Mouse (Mus musculus) kidney, embryonic 15.5 days (tissue): ENCODE results near the gene Olfr1360. TPM values are rescaled to one million over a fixed set of nuclear protein-coding genes. Genes with fewer than 3 reads are reported as not detected.
"Not testable (repeated sequence)": the region's sequence is repeated elsewhere in the genome, so short reads cannot be mapped to it uniquely, and the experiment has no call there.

Experiments used
- ATAC-seq: fragments of 200-750 bp; cut with Nextera tagmentation; replicated peaks from 2 replicates; pipeline ENCODE4 v1.8.0; 2017; ENCODE audit warnings: moderate TSS enrichment; ENCODE audit not compliant: low FRiP score
- H3K27ac ChIP-seq: fragments of 300-500 bp; sonication (generic); 2 replicates; pipeline ENCODE4 v1.5.1; 2015; ENCODE audit warnings: mild to moderate bottlenecking, inconsistent platforms
- H3K27me3 ChIP-seq: fragments of 300-500 bp; sonication (generic); 2 replicates; pipeline ENCODE4 v1.6.1; 2015; ENCODE audit warnings: inconsistent platforms
- H3K36me3 ChIP-seq: fragments of 300-500 bp; sonication (generic); 2 replicates; pipeline ENCODE4 v1.6.1; 2015; ENCODE audit warnings: inconsistent platforms
- H3K4me1 ChIP-seq: fragments of 300-500 bp; sonication (generic); 2 replicates; pipeline ENCODE4 v1.6.1; 2015; ENCODE audit warnings: inconsistent platforms
- H3K4me2 ChIP-seq: fragments of 300-500 bp; sonication (generic); 2 replicates; pipeline ENCODE4 v1.6.1; 2015; ENCODE audit warnings: moderate library complexity, mild to moderate bottlenecking, inconsistent platforms
- H3K4me3 ChIP-seq: fragments of 300-500 bp; sonication (generic); replicated peaks from 2 replicates; pipeline ENCODE4 v1.5.1; 2015; ENCODE audit warnings: mild to moderate bottlenecking, inconsistent platforms
- H3K9ac ChIP-seq: fragments of 300-500 bp; sonication (generic); 2 replicates; pipeline ENCODE4 v1.6.1; 2015; ENCODE audit warnings: mild to moderate bottlenecking, inconsistent platforms
- H3K9me3 ChIP-seq: fragments of 300-500 bp; sonication (generic); replicated peaks from 2 replicates; pipeline ENCODE4 v1.6.1; 2016; ENCODE audit warnings: inconsistent platforms
- WGBS: fragments of 180-500 bp; shearing (Covaris S2); methylation state at CpG from one replicate; pipeline ENCODE4 v1.1.7; 2015; ENCODE audit warnings: mixed read lengths; 5-methylcytosine and 5-hydroxymethylcytosine counted together
- polyA plus RNA-seq: library from polyadenylated mRNA; unstranded; fragments of >200 nt; fragmentation: Nextera tagmentation; extraction: Ambion mirVana; gene quantifications from 2 replicates; pipeline ENCODE4 v1.2.1, GENCODE M21; 2015

The Olfr1360 gene
- polyA plus RNA-seq, result not detected in 2 replicates

DNA sequence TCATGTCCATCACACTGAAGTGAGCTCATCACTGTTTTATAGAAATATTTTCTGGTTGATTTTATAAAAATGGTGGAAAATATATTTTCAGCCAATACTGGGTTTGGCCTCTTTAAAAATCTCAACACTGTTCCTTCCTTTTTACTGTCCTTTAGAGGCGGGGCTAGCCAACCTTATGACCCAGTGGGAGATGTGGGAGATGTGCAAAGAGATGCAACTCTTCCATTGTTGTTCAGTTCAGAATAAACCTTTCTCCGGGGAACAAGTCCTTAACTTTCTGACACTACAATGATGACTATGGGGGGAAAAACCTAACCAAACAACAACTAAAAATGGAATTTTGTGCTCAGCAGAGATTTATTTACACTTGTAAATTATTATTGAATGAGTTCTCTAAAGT lies at the start of gene Olfr1360:
TSS of gene Olfr1360 (minus strand) at position 101 of the 400 bp plus-strand sequence.
- Histone ChIP-seq H3K36me3 (no peaks in the 10 kb centered on the region), H3K4me1 (no peaks in the 10 kb centered on the region), H3K4me3 (no peak within 1 kb of the TSS), H3K27ac (no peak within 1 kb of the TSS), H3K9me3 (no peaks in the 10 kb centered on the region), H3K4me2 (no peak within 1 kb of the TSS), H3K27me3 (no peaks in the 10 kb centered on the region), H3K9ac (no peak within 1 kb of the TSS)
- no peak for ATAC-seq
- 84% methylated on average over 2 of the region's 2 CpGs for WGBS

DNA sequence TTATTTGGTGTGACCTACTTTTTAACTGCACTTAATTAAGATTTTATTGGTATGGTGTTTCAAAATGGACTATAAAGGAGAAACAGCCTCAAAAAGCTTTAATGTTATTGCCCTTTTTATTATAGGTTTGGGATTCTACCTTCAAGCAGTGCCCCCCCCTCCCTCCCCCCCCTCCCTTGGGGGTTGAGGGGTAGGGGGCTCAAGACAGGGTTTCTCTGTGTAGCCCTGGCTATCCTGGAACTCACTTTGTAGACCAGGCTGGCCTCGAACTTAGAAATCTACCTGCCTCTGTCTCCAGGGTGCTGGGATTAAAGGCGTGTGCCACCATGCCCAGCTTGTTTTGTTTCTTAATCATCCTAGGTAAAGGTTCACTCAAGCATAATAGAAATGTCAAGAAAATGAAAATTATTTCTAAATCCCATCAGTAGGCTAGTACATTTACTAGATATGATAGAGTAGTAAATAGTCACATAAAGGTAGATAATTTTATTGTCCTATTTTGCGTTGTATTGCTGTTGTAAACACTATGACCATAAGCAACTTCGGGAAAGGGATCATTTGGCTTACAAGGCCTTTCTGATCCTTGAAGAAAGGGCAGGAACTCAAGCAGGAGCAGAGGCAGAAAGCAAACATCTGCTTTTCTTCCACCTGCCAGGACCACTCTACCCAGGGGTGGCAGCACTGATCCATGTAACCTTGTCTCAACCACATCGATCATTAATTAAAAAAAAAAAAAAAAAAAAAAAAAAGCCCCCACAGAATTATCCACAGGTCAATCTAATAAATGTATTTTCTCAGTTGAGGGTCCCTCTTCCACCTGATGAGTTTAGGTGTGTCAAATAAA lies 46.0 kb upstream of the Olfr1360 start:
- Histone ChIP-seq H3K36me3 (no peaks in the 10 kb centered on the region), H3K4me2 (peak overlapping the region; percentile 61), H3K9ac (no peak overlapping the region; the same call in 1 of the 2 replicates), H3K27me3 (no peaks in the 10 kb centered on the region), H3K9me3 (no peaks in the 10 kb centered on the region), H3K4me1 (peaks cover 31% of the 10 kb centered on the region), H3K4me3 (no peak overlapping the region; the same call in 1 of the 2 replicates), H3K27ac (peak overlapping the region; percentile 94)
- ATAC-seq, result no peak
- WGBS, result 31% methylated on average over 5 of the region's 5 CpGs

DNA sequence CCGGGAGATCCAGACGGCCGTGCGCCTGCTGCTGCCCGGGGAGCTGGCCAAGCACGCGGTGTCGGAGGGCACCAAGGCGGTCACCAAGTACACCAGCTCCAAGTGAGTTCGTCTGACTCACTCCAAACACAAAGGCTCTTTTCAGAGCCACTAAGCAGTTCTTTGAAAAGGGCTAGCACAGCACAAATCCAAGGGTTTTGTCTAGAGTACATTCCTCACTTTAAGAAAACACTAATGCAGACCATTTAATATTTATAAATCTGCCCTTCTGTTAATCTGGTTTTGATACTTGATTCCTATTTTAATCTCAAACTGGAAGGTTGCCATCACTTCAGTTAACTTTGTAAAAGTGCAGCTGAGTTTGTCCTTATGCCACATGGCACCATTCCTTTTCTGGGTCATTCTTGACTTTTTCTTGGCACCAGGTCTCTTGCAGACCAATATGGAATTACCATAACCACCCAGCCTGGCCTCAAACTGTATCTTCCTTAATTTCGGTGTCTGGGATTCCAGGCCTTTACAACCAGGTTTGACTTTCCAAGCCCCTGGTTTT lies 45.2 kb upstream of the Olfr1360 start:
- peak overlapping the region; percentile 61 for H3K4me2 ChIP-seq
- H3K27ac ChIP-seq, result peak overlapping the region; percentile 94
- peak overlapping the region; percentile 45 for H3K4me3 ChIP-seq
- peak overlapping the region; percentile 43 for H3K9ac ChIP-seq
- no peaks in the 10 kb centered on the region for H3K27me3 ChIP-seq
- H3K9me3 ChIP-seq, result no peaks in the 10 kb centered on the region
- ATAC-seq, result no peak; the same call in 1 of the 2 replicates
- peaks cover 32% of the 10 kb centered on the region for H3K4me1 ChIP-seq
- WGBS, result 2% methylated on average over 11 of the region's 11 CpGs
- no peaks in the 10 kb centered on the region for H3K36me3 ChIP-seq

DNA sequence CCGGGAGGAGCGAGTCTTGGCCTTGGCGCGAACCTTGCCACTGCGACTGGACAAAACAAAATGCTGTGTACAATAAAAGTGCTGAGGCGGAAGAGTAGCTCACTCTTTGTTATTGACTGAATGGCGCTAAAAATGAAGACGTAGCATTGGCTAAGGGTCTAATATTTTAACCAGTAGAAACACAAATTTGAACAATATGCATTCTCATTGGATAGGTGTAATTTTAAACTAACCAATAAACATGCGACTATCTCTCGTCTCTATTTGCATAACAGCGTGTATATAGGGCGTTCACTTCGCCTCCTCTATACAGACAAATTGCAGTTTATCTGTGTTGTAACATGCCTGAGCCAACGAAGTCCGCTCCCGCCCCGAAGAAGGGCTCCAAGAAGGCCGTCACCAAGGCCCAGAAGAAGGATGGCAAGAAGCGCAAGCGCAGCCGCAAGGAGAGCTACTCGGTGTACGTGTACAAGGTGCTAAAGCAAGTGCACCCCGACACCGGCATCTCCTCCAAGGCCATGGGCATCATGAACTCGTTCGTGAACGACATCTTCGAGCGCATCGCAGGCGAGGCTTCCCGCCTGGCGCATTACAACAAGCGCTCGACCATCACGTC lies 44.7 kb upstream of the Olfr1360 start, which contains the start of gene Hist1h2bm:
TSS of gene Hist1h2bm (plus strand) at position 288 of the 616 bp plus-strand sequence.
- H3K36me3 ChIP-seq, H3K9me3 ChIP-seq, H3K27me3 ChIP-seq: not testable (repeated sequence)
- peaks cover 34% of the 10 kb centered on the region for H3K4me1 ChIP-seq
- H3K4me3 ChIP-seq, result peak within 1 kb of the TSS; percentile 45
- peak within 1 kb of the TSS; percentile 94 for H3K27ac ChIP-seq
- peak; percentile 97 for ATAC-seq
- H3K4me2 ChIP-seq, result peak within 1 kb of the TSS; percentile 61
- peak within 1 kb of the TSS; percentile 54 for H3K9ac ChIP-seq
- WGBS, result under 1% methylated on average over 37 of the region's 37 CpGs

DNA sequence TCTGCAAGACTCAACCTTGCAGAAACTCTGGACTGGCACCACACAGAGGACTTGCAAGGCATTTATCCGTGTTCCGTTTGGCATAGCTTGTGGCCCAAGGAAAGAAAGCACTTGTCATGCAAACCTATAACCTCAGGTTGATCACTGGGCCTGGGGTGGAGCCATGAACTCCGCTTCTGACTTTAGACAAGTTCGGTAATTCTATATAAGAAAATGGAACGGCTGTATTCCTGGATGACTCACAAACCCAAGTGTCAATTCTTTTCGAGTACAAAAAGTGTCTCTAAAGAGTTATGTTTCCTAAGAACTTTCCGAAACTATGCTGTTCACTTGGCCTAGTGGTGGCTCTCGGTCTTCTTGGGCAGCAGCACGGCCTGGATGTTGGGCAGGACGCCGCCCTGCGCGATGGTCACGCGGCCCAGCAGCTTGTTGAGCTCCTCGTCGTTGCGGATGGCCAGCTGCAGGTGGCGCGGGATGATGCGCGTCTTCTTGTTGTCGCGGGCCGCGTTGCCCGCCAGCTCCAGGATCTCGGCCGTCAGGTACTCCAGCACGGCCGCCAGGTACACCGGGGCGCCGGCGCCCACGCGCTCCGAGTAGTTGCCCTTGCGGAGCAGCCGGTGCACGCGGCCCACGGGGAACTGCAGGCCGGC lies 44.0 kb upstream of the Olfr1360 start:
- Histone ChIP-seq H3K4me3 (peak overlapping the region; percentile 45), H3K27ac (peak overlapping the region; percentile 94), H3K4me2 (peak overlapping the region; percentile 61), H3K4me1 (peaks cover 36% of the 10 kb centered on the region), H3K9ac (peak overlapping the region; percentile 54)
- H3K36me3 ChIP-seq, H3K27me3 ChIP-seq, H3K9me3 ChIP-seq: not testable (repeated sequence)
- peak; percentile 19 for ATAC-seq
- under 1% methylated on average over 22 of the region's 44 CpGs for WGBS

DNA sequence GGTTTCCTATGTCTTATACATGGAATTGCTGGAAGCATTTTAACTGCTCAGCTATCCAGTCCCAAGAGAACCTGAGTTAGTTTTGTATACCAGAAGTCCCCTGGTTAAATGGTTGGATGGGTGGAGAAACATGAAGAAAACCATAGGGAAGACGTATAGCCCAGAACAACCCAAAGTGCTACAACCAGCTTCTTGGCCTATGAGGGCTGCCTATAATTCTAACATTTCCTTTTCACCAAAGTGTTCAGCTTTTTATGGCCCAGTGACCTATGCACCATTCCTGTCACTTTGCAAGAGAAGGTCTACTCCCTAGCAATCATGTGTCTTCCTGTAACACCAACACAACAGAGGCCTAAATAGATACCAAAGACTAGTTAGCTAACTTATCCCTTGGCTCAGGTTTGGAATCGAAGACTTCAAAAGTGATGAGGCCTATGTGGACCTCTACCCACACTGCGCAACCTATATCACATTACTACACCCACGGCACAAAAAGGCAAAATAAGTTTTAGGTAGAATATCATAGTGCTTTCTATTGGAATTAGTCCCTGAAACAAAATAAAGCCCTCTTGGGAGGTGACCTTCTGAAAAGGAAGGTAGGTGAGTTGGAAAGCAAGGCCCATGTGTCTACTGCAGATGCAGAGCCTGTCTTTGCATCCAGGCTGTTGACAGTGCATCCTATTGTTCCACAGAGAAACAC lies 41.3 kb upstream of the Olfr1360 start:
- 49% methylated on average over 4 of the region's 4 CpGs for whole genome bisulfite sequencing
- no peak for ATAC-seq
- H3K27ac ChIP-seq, result peak overlapping the region; percentile 92

DNA sequence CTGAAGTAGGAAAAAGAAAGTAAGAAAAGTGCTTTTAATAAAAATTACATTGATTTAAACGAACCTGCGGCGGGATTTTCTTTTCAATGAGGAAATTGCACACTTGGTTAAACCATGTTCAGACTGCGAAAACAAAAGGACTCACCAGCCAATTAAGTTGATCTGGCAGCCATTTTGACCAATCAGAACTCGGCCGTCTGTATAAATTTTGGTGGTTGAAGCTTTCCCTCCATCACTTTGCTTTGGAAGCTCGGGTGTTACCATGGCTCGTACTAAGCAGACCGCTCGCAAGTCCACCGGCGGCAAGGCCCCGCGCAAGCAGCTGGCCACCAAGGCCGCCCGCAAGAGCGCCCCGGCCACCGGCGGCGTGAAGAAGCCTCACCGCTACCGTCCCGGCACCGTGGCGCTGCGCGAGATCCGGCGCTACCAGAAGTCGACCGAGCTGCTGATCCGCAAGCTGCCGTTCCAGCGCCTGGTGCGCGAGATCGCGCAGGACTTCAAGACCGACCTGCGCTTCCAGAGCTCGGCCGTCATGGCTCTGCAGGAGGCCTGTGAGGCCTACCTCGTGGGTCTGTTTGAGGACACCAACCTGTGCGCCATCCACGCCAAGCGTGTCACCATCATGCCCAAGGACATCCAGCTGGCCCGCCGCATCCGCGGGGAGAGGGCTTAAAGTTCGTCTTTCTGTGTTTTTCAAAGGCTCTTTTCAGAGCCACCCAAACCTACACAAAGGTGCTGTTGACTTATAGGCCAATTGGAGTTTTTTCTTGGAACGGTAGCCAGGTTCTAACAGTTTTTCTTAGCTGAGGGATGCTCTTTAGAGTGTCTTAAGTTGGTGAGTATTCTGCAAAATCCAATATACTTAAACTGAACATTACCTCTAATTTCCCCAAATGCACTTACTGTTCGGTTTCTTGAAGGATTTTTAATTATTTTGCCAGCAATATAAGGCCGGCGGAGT lies 40.5 kb upstream of the Olfr1360 start, which contains the start of gene Hist1h3h:
TSS of gene Hist1h3h (plus strand) at position 263 of the 961 bp plus-strand sequence.
- Histone ChIP-seq H3K4me2 (peak within 1 kb of the TSS; percentile 79), H3K27ac (peak within 1 kb of the TSS; percentile 98), H3K4me1 (peaks cover 42% of the 10 kb centered on the region), H3K9ac (peak within 1 kb of the TSS; percentile 65), H3K4me3 (peak within 1 kb of the TSS; percentile 51)
- ATAC-seq, result peak; percentile 41
- WGBS, result 1% methylated on average over 24 of the region's 56 CpGs
- not testable (repeated sequence) for H3K36me3 ChIP-seq, H3K27me3 ChIP-seq, H3K9me3 ChIP-seq

More for the DNA sequence above, 41.3 kb upstream of the Olfr1360 start:
- peak overlapping the region; percentile 79 for H3K4me2 ChIP-seq
- H3K9ac ChIP-seq, result peak overlapping the region; percentile 62
- H3K27me3 ChIP-seq, result no peaks in the 10 kb centered on the region
- H3K4me1 ChIP-seq, result peaks cover 46% of the 10 kb centered on the region
- no peaks in the 10 kb centered on the region for H3K36me3 ChIP-seq
- peak overlapping the region; percentile 51 for H3K4me3 ChIP-seq
- no peaks in the 10 kb centered on the region for H3K9me3 ChIP-seq

DNA sequence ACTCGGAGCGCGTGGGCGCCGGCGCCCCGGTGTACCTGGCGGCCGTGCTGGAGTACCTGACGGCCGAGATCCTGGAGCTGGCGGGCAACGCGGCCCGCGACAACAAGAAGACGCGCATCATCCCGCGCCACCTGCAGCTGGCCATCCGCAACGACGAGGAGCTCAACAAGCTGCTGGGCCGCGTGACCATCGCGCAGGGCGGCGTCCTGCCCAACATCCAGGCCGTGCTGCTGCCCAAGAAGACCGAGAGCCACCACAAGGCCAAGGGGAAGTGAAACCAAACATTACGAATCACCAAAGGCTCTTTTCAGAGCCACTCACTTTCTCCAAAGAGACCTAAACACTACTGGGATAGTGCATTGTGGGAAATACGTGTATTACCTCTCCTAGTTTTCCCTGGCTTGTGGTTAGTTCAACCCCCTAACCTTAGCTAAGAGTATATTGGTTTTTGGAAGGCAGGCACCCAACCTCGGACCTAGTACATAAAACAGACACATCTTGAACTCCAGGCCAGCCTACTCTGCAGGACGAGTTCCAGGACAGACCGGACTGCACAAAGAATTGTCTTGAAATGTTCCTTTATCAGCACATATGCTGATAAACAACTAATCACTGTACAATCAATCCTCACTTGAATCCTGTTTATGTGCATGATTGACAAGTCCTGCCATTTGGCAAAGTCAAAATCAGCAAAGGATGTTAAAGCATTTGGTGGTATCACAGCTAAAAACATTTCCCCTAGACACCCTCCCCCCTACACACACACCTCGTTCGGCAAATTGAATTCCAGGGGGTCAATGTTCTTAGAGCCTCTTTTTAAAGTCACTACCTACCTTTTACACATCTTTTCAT lies 39.6 kb upstream of the Olfr1360 start:
- Histone ChIP-seq H3K27ac (peak overlapping the region; percentile 98), H3K9ac (peak overlapping the region; percentile 65), H3K4me1 (peaks cover 37% of the 10 kb centered on the region), H3K4me3 (peak overlapping the region; percentile 49), H3K4me2 (peak overlapping the region; percentile 79)
- ATAC-seq, result 0 out of 2 replicates have a peak, but pooled peaks have one; percentile 0
- not testable (repeated sequence) for H3K9me3 ChIP-seq, H3K27me3 ChIP-seq, H3K36me3 ChIP-seq
- 0% methylated on average over 15 of the region's 38 CpGs for WGBS

DNA sequence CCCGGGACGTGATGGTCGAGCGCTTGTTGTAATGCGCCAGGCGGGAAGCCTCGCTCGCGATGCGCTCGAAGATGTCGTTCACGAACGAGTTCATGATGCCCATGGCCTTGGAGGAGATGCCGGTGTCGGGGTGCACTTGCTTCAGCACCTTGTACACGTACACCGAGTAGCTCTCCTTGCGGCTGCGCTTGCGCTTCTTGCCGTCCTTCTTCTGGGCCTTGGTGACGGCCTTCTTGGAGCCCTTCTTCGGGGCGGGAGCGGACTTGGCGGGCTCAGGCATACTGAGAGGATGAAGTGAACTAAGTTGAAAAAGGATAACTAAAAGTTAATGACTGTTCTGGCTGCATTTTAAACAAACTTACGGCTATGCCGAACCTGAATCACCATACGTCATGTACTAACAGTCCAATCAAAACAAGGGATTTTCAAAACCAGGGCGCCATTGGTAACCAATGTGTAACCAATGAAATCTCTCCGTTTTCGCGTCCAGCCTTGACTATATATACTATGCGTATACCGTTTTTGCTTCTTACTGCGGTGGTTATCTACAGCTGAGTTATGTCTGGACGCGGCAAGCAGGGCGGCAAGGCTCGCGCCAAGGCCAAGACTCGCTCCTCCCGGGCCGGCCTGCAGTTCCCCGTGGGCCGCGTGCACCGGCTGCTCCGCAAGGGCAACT lies 38.8 kb upstream of the Olfr1360 start, which contains the start of the genes Hist1h2bl and Hist1h2ai:
TSS of gene Hist1h2bl (minus strand) at position 280 of the 676 bp plus-strand sequence.
TSS of gene Hist1h2ai (plus strand) at position 559 of the 676 bp plus-strand sequence.
- H3K36me3 ChIP-seq, H3K9me3 ChIP-seq, H3K27me3 ChIP-seq: not testable (repeated sequence)
- H3K4me3 ChIP-seq, result peak within 1 kb of the TSS; percentile 49
- peak; percentile 94 for ATAC-seq
- under 1% methylated on average over 37 of the region's 50 CpGs for WGBS
- H3K4me2 ChIP-seq, result peak within 1 kb of the TSS; percentile 79
- H3K27ac ChIP-seq, result peak within 1 kb of the TSS; percentile 98
- peak within 1 kb of the TSS; percentile 67 for H3K9ac ChIP-seq
- H3K4me1 ChIP-seq, result peaks cover 42% of the 10 kb centered on the region
